Mouse (Mus musculus) effector memory CD4-positive, alpha-beta T cell, adult 7 months (primary cell): ENCODE data around the gene Gm10999. TPM values are rescaled to one million over a fixed set of nuclear protein-coding genes. Genes with fewer than 3 reads are reported as not detected.

ENCODE experiments used
- polyA plus RNA-seq: library from polyadenylated mRNA; unstranded; fragments of 100-300 nt; shearing (Covaris generic); gene quantifications from one replicate; pipeline ENCODE4 v1.2.1, GENCODE M21; 2017

The Gm10999 gene
- polyA plus RNA-seq, result not detected

DNA sequence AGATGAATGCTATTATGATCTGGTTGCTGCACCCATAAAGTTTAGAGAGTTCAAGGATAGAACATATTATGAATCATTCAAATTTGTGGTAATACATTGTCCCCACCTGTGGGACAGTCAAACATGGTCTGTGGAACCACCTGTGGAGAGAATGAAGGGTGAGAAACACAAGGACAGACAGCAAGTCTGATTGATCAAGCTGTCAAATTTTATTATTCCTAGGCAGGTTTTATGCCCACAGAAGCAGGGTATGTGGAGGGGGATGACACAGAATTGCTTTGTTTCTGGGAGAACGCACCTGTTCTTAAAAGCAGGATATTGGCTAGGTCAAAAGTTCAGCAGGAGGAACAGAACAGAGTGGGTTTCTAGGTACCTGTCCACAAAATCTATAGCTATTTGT is at the start of gene Gm10999:
Gene Gm10999 (minus strand): TSS at position 101 of the 400 bp plus-strand sequence.

Other genes with a start within 250 kb of the Gm10999 start
- not detected for gene Ccdc7a, start 66.1 kb downstream of the Gm10999 start, polyA plus RNA-seq
- not detected for gene Ccdc7b, start 64.5 kb downstream of the Gm10999 start, polyA plus RNA-seq
- gene 2610044O15Rik8, start 102.7 kb upstream of the Gm10999 start, polyA plus RNA-seq, result 11.0 TPM